Mouse (Mus musculus) lung, postnatal 10 days (tissue): ENCODE data around the gene Fbxo9.

Experiments used
- DNase-seq: peaks from one replicate; pipeline ENCODE4 v3.0.0; 2021

The Fbxo9 gene

DNA sequence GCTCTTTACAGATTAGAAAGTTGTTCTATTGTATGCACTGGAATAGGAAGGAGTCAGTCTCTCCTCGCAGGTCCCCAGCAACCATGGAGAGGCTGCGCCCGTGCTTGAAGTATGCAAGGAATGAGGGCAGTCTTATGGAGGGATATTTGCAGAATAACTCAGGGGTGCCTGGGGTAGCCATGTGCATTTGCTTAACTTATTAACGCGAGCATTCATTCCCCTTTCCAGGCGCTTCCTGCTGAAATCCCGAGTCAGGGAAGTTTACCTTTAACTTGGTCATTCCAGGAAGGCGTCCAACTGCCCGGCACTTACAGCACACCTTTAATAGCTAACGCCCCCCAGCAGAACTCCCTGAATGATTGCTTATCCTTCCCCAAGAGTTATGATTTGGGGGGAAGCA lies 44.7 kb downstream of the Fbxo9 start:
- peak; percentile 14 for DNase-seq

DNA sequence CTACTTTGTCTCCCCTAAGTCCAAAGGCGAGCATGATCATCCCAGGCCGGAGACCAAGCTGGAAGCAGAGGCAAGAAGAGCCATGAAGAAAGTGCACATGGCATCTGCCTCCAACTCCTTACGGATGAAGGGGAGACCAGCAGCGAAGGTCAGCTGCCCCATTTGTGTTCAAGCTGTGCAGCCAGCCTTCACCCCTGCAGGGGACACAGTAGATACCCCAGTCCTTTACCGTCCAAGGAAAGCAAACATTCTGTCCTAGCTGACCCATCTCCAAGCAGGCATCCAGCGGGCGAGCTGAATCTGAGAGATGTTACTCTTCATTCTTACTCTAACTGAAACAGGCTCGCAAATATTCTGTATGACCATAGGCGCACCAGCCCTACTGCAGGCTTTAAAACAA lies 46.5 kb downstream of the Fbxo9 start:
- DNase-seq: no peak

DNA sequence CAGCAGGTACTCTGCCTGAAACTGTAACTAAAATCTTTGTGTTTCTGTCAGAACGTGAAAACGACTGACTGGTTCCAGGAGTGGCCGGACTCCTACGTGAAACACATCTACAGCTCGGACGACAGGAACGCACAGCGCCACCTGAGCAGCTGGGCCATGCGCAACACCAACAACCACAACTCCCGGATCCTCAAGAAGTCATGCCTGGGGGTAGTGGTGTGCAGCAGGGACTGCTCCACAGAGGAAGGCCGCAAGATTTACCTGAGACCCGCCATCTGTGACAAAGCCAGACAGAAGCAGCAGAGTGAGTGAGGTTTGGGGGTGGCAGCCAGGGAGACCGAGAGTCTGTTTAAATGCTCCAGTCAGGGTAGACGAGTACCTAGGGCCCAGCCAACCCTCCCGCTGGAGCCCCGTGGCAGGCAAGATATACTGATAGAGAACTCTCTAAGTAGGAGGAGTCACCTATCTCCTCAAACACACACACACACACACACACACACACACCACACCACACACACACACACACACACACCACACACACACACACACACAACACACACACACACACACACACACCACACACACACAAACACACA lies 49.2 kb downstream of the Fbxo9 start:
- no peak for DNase-seq

DNA sequence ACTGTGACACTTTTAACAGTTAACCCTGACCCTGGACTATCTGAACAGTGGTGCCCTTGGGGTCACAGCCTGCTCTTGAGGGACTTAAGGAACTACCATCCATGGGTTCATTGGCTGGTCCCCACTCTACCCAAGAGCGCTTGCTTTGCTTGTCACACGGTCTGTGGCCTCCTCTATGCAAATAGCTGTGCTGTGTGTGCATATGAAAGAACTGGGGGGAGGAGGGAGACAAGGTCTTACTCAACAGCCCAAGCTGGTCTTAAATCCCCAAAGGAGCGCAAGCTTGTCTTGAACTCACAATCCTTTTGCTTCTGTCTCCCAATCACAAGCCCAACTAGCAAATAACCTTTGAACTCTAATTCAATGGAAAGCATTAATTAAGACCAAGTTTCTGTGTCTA lies 54.6 kb downstream of the Fbxo9 start:
- no peak for DNase-seq

DNA sequence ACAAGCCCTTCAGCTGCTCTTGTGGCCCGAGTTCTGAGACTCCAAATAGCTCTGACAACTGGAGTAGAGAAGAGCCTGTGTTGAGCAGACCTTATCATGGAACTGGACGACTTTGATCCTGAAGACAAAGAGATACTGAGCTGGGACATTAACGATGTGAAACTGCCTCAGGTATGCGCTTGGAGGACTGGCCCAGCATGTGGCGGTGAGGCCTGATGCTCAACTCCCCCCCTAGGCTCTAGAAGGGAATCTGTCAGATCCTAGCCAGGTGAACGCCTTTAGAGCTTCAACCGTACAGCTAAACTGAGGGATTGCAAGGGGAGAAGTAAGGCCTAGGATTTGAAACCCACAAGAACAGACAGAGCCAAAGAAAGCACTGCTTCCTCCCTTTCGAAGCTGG lies 55.0 kb downstream of the Fbxo9 start:
- no peak for DNase-seq

DNA sequence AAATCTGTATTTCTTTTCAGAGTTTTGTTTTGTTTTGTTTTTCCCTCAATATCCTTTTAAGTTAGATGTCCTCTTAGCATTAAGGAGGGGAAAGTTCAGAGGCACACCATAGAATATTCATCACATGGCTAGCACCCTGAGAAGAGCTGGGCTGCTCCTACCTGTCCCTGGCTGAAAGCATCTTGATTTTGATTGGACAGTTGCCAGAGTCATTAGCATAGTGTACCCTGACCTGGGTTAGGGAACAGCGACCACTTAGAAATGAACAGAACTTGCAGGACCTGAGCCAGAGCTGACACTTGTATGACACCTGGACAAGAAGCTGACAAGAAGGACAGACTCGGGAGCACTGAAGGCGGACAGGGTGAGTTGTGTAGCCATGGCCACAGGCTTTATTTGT lies 57.2 kb downstream of the Fbxo9 start, which contains the start of gene Gcm1:
Gene Gcm1 (plus strand): TSS at position 248 of the 400 bp plus-strand sequence.
- no peak for DNase-seq

DNA sequence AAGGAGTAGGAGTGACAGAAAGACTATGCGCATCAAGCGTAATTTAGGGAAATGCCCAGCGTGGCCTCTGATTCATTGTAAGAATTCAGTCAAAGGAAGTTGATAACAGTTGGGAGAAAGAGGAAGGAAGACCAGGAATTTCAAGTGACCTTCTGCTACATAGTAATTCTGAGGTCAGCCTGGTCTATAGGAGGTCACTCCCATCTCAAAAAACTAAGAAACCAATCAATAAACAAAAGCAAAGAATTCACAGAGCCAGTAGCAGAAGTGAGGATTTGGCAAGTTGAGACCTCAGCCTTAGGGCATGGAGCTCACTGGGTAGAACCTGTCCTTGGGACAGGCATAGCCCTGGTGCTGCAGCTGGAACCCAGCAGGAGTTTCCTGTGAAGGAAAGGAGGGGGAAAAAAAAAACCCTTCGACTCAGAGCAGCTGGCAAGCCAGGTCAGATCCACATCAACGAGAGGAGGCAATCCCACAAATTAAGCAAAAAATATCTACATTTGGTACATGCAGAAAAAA lies 58.4 kb downstream of the Fbxo9 start:
- DNase-seq: no peak

DNA sequence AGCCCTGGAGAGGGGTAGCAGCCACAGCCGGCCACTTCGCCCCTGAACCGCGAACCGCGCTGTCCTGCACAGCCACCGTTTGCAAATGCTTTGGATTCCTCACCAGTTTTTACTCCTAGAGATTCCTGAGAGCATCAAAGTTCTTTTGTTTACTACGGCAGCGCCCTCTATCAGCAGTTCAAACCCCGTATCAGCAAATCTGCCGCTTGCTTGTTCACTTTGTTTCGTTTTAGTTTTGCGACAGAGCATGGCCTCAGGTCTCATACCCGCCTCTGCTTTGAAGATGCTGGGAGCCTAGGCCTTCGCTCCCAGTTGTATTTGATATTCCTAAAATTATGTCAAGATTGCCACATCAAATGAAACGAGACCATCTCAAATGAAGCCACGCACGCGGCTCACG lies 62.1 kb downstream of the Fbxo9 start:
- DNase-seq: peak; percentile 34

DNA sequence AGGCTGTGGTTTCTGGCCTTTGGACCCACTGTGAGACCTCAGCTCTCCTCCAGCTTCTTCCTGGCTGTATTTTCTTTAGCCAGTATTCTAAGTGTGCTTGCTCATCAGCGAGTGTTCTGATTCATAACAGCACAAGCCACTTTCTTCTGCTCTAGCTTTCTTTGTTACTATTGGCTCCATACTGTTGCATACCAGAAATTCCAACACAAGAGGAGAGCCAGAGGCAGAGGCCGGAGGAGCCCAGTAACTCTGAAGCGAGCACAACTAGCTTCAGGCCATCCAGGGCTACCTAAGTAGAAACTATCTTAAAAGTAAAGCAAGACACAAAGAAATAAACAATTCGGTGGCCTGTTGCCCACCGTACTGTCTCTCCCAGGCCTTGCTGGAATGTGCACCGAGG lies 63.7 kb downstream of the Fbxo9 start:
- DNase-seq: no peak

DNA sequence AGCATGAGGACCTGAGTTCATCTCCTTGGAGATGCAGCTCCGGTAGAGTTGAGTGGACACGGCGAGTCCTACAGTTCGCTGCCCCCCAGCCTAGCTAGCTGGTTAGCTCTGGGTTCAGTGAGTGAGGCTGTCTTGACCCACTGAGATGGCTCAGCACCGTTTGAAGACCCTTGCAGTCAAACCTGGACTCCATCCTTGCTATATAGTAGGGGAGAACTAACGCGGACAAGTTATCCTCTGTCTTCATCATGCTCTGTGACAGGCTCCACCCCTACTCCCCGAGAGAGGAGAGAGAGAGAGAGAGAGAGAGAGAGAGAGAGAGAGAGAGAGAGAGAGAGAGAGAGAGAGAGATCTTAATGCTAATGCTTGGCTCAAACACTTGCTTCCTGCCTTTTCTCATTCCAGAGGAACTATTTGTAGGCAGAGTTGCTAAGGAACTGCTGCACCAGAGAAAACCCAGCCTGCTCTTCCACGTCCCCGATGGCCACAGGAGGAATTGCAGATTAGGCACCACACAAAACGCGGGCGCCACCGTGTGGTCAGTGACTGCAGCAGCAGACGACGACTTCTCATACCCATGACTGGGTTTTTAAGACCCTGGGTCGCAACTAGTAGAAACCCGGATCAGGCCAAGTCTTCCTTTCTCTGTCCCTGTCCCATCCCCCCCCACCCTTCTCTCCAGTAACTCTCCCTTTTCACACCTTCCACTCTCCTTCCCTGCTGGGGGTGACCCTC lies 69.9 kb downstream of the Fbxo9 start:
- peak; percentile 87 for DNase-seq

DNA sequence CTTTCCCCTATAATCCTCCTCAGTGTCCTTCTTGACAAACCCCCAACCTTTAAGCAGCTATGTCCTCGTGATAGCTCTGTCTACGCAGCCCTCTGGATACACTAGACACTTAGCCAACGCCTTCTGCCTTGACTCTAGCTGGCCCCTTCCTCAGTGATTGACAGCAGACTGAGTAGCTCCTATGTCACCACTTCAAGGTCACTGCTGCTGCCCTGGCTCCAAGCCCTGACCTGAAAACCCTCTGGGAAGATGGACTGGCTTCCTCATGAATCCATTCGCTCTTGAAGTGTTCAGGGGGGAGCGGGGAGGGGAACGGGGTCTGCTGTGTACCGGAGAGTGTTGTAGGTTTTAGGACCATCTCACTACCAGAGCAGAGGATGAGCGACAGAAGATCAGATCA lies 73.0 kb downstream of the Fbxo9 start:
- no peak for DNase-seq

DNA sequence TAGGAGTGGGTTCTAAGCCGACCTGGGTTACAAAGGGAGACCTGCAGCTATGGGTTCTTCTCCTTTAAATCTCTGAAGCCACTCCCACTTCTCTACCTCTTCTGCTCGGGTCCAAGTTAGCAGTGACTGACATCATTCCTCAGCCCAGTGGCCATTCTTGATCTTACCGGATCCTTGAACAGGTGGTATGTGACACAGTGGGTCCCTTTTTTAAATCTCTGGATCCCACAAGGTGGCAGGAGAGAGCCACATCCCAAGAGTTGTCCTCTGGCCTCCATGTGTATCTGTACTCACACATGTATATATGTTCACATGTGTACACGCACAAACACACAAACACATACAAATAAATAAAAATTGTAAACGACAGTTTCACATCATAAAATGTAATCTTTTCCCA lies 73.6 kb downstream of the Fbxo9 start:
- DNase-seq: no peak

DNA sequence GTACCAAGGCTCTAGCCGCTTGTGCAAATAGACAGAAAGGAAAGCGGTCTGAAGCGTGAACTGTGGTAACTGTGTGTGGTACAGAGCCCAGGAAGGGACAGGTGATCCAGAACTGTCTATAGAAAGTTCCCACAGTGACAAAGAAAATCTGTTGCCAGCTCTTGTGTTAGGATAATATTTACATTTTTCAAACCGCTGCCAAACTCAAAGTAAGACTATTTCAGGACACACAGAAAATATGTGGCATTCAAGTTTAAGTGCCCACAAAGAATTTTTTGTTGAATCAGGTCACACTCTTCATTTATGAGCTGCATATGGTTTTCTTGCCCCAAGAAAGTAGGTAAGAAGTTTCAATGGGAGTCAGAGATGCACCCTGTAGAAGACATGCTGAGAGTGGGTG lies 75.9 kb downstream of the Fbxo9 start:
- no peak for DNase-seq
